Mouse (Mus musculus) neural tube, embryonic 15.5 days (tissue): ENCODE data around the gene Mboat7. TPM values are rescaled to one million over a fixed set of nuclear protein-coding genes. Genes with fewer than 3 reads are reported as not detected.

Source experiments
- ATAC-seq: fragments of 200-750 bp; cut with Nextera tagmentation; 2 replicates; pipeline ENCODE4 v1.8.0; 2017; ENCODE audit warnings: mild to moderate bottlenecking, moderate TSS enrichment, moderate library complexity; ENCODE audit not compliant: low FRiP score
- H3K27ac ChIP-seq: fragments of 300-500 bp; sonication (generic); replicated peaks from 2 replicates; pipeline ENCODE4 v1.5.1; 2015; ENCODE audit warnings: mild to moderate bottlenecking, inconsistent platforms
- H3K27me3 ChIP-seq: fragments of 300-500 bp; sonication (generic); replicated peaks from 2 replicates; pipeline ENCODE4 v1.6.1; 2015; ENCODE audit warnings: inconsistent platforms
- H3K36me3 ChIP-seq: fragments of 300-500 bp; sonication (generic); 2 replicates; pipeline ENCODE4 v1.6.1; 2015; ENCODE audit warnings: inconsistent platforms
- H3K4me1 ChIP-seq: fragments of 300-500 bp; sonication (generic); 2 replicates; pipeline ENCODE4 v1.6.1; 2015; ENCODE audit warnings: inconsistent platforms
- H3K4me2 ChIP-seq: fragments of 300-500 bp; sonication (generic); 2 replicates; pipeline ENCODE4 v1.6.1; 2015; ENCODE audit warnings: inconsistent platforms, mild to moderate bottlenecking, moderate library complexity
- H3K4me3 ChIP-seq: fragments of 300-500 bp; sonication (generic); replicated peaks from 2 replicates; pipeline ENCODE4 v1.5.1; 2015; ENCODE audit warnings: mild to moderate bottlenecking, inconsistent platforms
- H3K9ac ChIP-seq: fragments of 300-500 bp; sonication (generic); replicated peaks from 2 replicates; pipeline ENCODE4 v1.6.1; 2015; ENCODE audit warnings: mild to moderate bottlenecking, inconsistent platforms
- H3K9me3 ChIP-seq: fragments of 300-500 bp; sonication (generic); replicated peaks from 2 replicates; pipeline ENCODE4 v1.6.1; 2016; ENCODE audit warnings: inconsistent platforms
- WGBS: fragments of 180-500 bp; shearing (Covaris S2); methylation state at CpG from one replicate; pipeline ENCODE4 v1.1.7; 2015; ENCODE audit warnings: mixed read lengths; 5-methylcytosine and 5-hydroxymethylcytosine counted together
- polyA plus RNA-seq: library from polyadenylated mRNA; unstranded; fragments of >200 nt; fragmentation: Nextera tagmentation; extraction: Ambion mirVana; gene quantifications from 2 replicates; pipeline ENCODE4 v1.2.1, GENCODE M21; 2015

Mboat7 gene
- polyA plus RNA-seq, 1 experiment from 2014 or later, result 110 TPM

GRCm38 (mm10) chr7:3685400-3686187, 7.7 kb downstream of the Mboat7 start:
- ATAC-seq, result no peak
- Histone ChIP-seq H3K9ac (no peak overlapping the region), H3K27ac (peak overlapping the region; percentile 76), H3K4me1 (peaks cover 27% of the 10 kb centered on the region), H3K27me3 (no peaks in the 10 kb centered on the region), H3K4me2 (no peak overlapping the region), H3K36me3 (peaks cover 44% of the 10 kb centered on the region), H3K4me3 (no peak overlapping the region), H3K9me3 (no peaks in the 10 kb centered on the region)
- 80% methylated on average over 31 of the region's 31 CpGs for WGBS

DNA sequence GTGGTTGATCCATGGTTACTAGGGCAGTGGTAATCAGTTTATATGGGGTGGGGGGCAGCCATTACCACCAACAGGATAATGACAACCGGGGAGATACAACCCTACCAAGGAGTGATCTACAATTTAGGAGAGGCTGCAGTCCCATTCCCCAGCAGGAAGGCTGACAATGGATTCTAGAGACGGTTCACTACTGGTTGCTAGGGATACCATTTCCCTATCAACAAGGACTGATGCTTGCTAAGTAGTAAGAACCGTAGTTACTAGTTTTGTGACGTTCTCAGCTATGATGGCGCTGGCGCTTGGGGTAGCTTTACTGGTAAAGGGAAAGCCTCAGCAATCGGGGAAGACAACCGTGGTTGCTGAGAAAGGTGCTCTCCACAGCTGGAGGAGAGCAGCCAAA, 8.6 kb downstream of the Mboat7 start:
- H3K4me1 ChIP-seq, result peaks cover 24% of the 10 kb centered on the region
- peak overlapping the region; percentile 76 for H3K27ac ChIP-seq
- H3K9ac ChIP-seq, result no peak overlapping the region
- no peaks in the 10 kb centered on the region for H3K9me3 ChIP-seq
- WGBS, result 65% methylated on average over 8 of the region's 8 CpGs
- no peak overlapping the region for H3K4me2 ChIP-seq
- H3K4me3 ChIP-seq, result no peak overlapping the region
- H3K27me3 ChIP-seq, result no peaks in the 10 kb centered on the region
- peak; percentile 21 for ATAC-seq
- H3K36me3 ChIP-seq, result peaks cover 48% of the 10 kb centered on the region

GRCm38 (mm10) chr7:3683908-3684550, 9.3 kb downstream of the Mboat7 start:
- H3K4me2 ChIP-seq, result peak overlapping the region; percentile 15
- 48% methylated on average over 10 of the region's 10 CpGs for WGBS

GRCm38 (mm10) chr7:3677342-3677741, 16.0 kb downstream of the Mboat7 start, which contains the start of gene Tmc4:
Gene Tmc4 (minus strand): TSS chr7:3677553.
- no peak within 1 kb of the TSS for H3K4me3 ChIP-seq
- no peak within 1 kb of the TSS for H3K9ac ChIP-seq
- no peak within 1 kb of the TSS for H3K4me2 ChIP-seq
- no peaks in the 10 kb centered on the region for H3K27me3 ChIP-seq
- H3K4me1 ChIP-seq, result no peaks in the 10 kb centered on the region
- WGBS, result 55% methylated on average over 9 of the region's 9 CpGs
- peaks cover 27% of the 10 kb centered on the region for H3K36me3 ChIP-seq
- no peak within 1 kb of the TSS for H3K27ac ChIP-seq
- H3K9me3 ChIP-seq, result no peaks in the 10 kb centered on the region
- no peak for ATAC-seq

More at GRCm38 (mm10) chr7:3683908-3684550, 9.3 kb downstream of the Mboat7 start:
- peaks cover 52% of the 10 kb centered on the region for H3K36me3 ChIP-seq
- H3K4me3 ChIP-seq, result no peak overlapping the region
- peak overlapping the region; percentile 76 for H3K27ac ChIP-seq
- ATAC-seq, result peak; percentile 66
- H3K9ac ChIP-seq, result no peak overlapping the region
- peaks cover 24% of the 10 kb centered on the region for H3K4me1 ChIP-seq
- H3K9me3 ChIP-seq, result no peaks in the 10 kb centered on the region
- H3K27me3 ChIP-seq, result no peaks in the 10 kb centered on the region

GRCm38 (mm10) chr7:3676371-3676770, 17.0 kb downstream of the Mboat7 start:
- Histone ChIP-seq H3K4me2 (no peak overlapping the region), H3K9ac (no peak overlapping the region), H3K4me3 (no peak overlapping the region), H3K27ac (no peak overlapping the region), H3K4me1 (no peaks in the 10 kb centered on the region), H3K27me3 (no peaks in the 10 kb centered on the region), H3K36me3 (peaks cover 22% of the 10 kb centered on the region), H3K9me3 (no peaks in the 10 kb centered on the region)
- ATAC-seq, result no peak
- WGBS, result 87% methylated on average over 12 of the region's 12 CpGs

DNA sequence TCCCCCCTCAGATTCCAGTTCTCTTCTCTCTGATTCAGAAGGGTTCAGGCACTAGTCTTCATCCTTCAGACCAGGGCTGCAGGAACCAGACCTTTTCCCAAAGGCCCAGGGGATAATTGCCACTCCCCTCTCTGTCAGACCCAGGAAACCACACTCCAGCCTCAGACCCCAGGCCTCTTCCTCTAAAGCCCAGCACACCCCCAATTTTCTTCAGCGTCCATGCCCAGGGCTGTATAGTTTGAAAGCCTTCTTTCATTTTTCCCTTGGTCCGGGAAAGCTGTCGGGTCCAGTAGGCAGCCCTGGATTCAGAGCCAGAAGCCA, 18.1 kb downstream of the Mboat7 start:
- H3K4me3 ChIP-seq, result no peak overlapping the region
- peak; percentile 29; the same call in 1 of the 2 replicates for ATAC-seq
- no peak overlapping the region for H3K9ac ChIP-seq
- peaks cover 19% of the 10 kb centered on the region for H3K36me3 ChIP-seq
- no peaks in the 10 kb centered on the region for H3K9me3 ChIP-seq
- no peaks in the 10 kb centered on the region for H3K27me3 ChIP-seq
- 87% methylated on average over 3 of the region's 3 CpGs for WGBS
- no peaks in the 10 kb centered on the region for H3K4me1 ChIP-seq
- no peak overlapping the region for H3K4me2 ChIP-seq
- no peak overlapping the region for H3K27ac ChIP-seq

- WGBS, result 77% methylated on average over 10 of the region's 10 CpGs
- peaks cover 17% of the 10 kb centered on the region for H3K36me3 ChIP-seq
- H3K9me3 ChIP-seq, result no peaks in the 10 kb centered on the region
- H3K9ac ChIP-seq, result no peak overlapping the region
- no peaks in the 10 kb centered on the region for H3K4me1 ChIP-seq
- no peak overlapping the region for H3K27ac ChIP-seq
- no peak overlapping the region for H3K4me3 ChIP-seq
- ATAC-seq, result peak; percentile 88; the same call in 1 of the 2 replicates
- H3K4me2 ChIP-seq, result no peak overlapping the region
- H3K27me3 ChIP-seq, result no peaks in the 10 kb centered on the region
Observed at GRCm38 (mm10) chr7:3674507-3675227, 18.7 kb downstream of the Mboat7 start.

DNA sequence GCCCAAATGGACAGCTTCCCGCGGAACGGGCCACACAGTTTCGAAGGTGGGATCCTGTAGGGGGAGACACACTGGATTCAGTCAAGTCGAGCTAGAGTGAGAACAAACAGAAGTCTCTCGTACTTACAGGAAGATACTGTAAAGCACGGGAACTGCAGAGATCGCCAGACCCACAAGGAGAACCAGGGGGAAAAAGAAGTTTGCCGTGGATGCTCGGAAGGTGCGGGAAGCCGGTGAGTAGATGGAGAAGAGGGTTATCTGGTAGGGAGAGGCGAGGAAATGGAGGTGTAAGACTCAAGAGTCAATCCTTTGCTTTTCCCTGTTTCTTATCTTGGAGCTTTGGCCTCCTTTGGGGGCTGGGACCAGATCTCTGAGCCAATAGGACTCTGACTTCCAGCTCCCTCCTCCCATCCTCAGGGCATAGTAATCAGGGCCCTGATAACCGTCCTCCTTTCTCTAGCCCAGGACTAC, 26.4 kb downstream of the Mboat7 start:
- no peak overlapping the region for H3K4me3 ChIP-seq
- no peaks in the 10 kb centered on the region for H3K27me3 ChIP-seq
- no peak overlapping the region for H3K27ac ChIP-seq
- WGBS, result 23% methylated on average over 14 of the region's 14 CpGs
- H3K9me3 ChIP-seq, result no peaks in the 10 kb centered on the region
- no peak overlapping the region for H3K4me2 ChIP-seq
- peaks cover 27% of the 10 kb centered on the region for H3K4me1 ChIP-seq
- peaks cover 10% of the 10 kb centered on the region for H3K36me3 ChIP-seq
- no peak for ATAC-seq
- H3K9ac ChIP-seq, result no peak overlapping the region

DNA sequence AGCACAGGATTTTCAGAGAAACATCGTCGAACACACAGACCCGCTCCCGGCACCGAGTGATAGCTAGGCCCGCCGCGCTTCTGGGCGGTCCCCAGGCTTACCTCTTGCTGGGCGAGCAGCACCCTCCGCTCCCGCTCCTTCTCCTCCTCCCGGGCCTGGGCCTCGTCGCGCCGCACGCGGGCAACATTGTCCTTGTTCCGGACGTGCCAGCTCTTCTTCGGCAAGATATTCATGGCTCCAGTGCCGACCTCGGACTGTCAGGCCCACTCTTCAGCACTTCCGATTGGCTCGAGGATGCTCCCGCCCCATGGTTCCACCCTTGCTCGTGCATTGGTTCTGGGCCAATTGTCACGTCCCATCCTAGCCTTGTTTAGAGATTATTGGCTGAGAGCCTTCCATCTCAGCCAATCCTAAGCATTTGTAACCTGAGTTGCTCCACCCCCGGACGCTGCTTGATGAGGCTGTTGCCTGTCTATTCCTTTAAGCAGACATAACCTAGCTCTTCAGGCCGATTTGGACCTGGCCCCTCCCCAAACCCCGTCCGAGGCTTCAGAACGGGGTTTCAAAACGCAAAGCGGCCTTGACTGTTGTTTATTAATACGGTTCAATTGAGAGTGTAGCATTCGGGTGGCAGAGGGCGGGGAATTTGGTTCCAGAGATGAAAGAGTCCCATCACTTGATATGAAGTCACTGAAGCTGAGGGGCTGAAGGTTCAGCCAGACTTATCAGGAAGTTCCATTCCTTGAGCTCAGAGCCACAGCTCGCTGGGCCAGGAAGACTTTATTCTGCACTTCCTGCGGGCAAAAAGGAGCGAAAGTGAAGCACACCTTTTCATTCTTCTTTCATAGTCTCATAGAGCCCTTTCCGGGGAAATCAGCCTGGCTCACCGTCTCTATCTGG, 27.9 kb downstream of the Mboat7 start, which contains the start of gene Leng1:
TSS of gene Leng1 (minus strand) at position 626 of the 900 bp plus-strand sequence.
- peak within 1 kb of the TSS; percentile 68 for H3K4me3 ChIP-seq
- peak within 1 kb of the TSS; percentile 84 for H3K27ac ChIP-seq
- peak within 1 kb of the TSS; percentile 66 for H3K9ac ChIP-seq
- H3K9me3 ChIP-seq, result no peaks in the 10 kb centered on the region
- peak; percentile 99 for ATAC-seq
- WGBS, result 4% methylated on average over 45 of the region's 45 CpGs
- peaks cover 24% of the 10 kb centered on the region for H3K36me3 ChIP-seq
- peak within 1 kb of the TSS; percentile 68 for H3K4me2 ChIP-seq
- peaks cover 27% of the 10 kb centered on the region for H3K4me1 ChIP-seq
- no peaks in the 10 kb centered on the region for H3K27me3 ChIP-seq

DNA sequence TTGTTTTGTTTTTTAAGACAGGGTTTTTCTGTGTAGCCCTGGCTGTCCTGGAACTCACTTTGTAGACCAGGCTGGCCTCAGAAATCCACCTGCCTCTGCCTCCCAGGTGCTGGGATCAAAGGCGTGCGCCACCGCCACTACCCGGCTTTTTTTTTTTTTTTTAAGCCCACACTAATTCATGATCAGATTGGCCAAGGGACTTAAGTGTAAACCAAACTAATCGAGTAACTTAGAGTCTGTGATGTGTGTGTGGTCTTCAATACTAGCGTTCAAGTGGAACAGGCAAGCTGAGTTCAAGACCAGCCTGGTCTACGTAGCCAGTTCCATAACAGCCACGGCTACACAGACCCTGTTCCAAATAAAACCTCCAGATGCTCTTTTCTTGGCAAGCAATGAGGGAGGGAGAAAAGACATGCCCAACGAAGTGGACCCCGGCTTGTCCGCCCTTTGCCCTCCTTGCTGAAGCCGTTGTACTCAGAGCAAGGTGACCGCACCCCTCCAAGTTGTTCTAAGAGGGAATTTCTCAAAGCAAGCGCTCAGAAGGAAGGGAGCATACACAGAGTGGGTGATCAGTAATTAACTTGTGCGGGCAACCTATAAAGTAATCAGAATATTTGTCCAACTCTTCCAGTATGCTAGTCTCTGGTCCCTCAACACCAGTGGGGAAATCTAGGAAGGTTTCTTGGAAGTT, 28.7 kb downstream of the Mboat7 start:
- no peaks in the 10 kb centered on the region for H3K9me3 ChIP-seq
- H3K4me3 ChIP-seq, result peak overlapping the region; percentile 68
- 30% methylated on average over 15 of the region's 15 CpGs for WGBS
- peak overlapping the region; percentile 66 for H3K9ac ChIP-seq
- H3K4me1 ChIP-seq, result peaks cover 27% of the 10 kb centered on the region
- ATAC-seq, result peak; percentile 41
- H3K4me2 ChIP-seq, result peak overlapping the region; percentile 68
- H3K36me3 ChIP-seq, result peaks cover 32% of the 10 kb centered on the region
- H3K27me3 ChIP-seq, result no peaks in the 10 kb centered on the region
- peak overlapping the region; percentile 84 for H3K27ac ChIP-seq
